ENCODE assay signal across 19 mouse cellular contexts in genomic region chr11:33967708-33968107, GRCm38 (mm10). TPM values are rescaled to one million over a fixed set of nuclear protein-coding genes. Genes with fewer than 3 reads are reported as not detected.
A peak's percentile ranks its signal among the peaks of the same experiment; 100 is the strongest.
DNase-seq lines count a peak whose midpoint lies in the region; ATAC-seq and TF ChIP-seq lines count a peak whose summit lies in the region.
"Had no signal": no experiment of that assay in that cellular context is flagged by ENCODE, and none has a peak within 500 bp of the region (broad histone marks: within the 10 kb centered on the region; RNA-seq: fewer than 3 reads in every experiment).

No protein-coding gene starts in this region.

- H3K4me1 ChIP-seq in MEL (ENCODE audit: control insufficient read depth in 1 of 2, insufficient read depth in 2 of 2, low read length in 2 of 2), result peaks cover 21 to 41% of the 10 kb centered on the region in 2 experiments

- no peaks in the 10 kb centered on the region for H3K9me3 ChIP-seq in MEL (replicated peaks; ENCODE audit: insufficient read depth, low read length)
- H3K9me3 ChIP-seq: embryonic facial prominence, embryonic 12.5 days; heart, embryonic 13.5 days; hindbrain, embryonic 13.5 days had no signal

- H3K79me2 ChIP-seq in MEL (ENCODE audit: control insufficient read depth, insufficient read depth, low read length, poor library complexity), result no peaks in the 10 kb centered on the region

- H3K27ac ChIP-seq in MEL (ENCODE audit: control insufficient read depth, low read depth, low read length), result peak overlapping the region; percentile 63
- H3K27ac ChIP-seq: embryonic facial prominence, embryonic 12.5 days; heart, embryonic 13.5 days; hindbrain, embryonic 13.5 days; hindbrain, postnatal 0 days had no signal

- DNase-seq in A20 (ENCODE audit: low read depth, low spot score) (peak; percentile 33), MEL (ENCODE audit: low read depth, low spot score) (peak; percentile 95)
- no peak for DNase-seq in urinary bladder, postnatal 4 days (ENCODE audit: low spot score in 2 of 2)
- DNase-seq in layer of hippocampus, adult 11-12 months (ENCODE audit: low spot score), result no peak
- no peak for DNase-seq in cerebellum, adult 18-20 months
- DNase-seq: adrenal gland, adult 8-10 months; adrenal gland, postnatal 36 days; B cell, adult 2 months; cerebellum, adult 8-10 months; cerebellum, postnatal 14 days; gastrocnemius, postnatal 10 days; heart, postnatal 36 days had no signal

- peak overlapping the region; percentile 18; the same call in 1 of the 2 replicates for H3K9ac ChIP-seq in MEL (ENCODE audit: control insufficient read depth, low read depth, low read length, poor library complexity, severe bottlenecking)
- H3K9ac ChIP-seq: embryonic facial prominence, embryonic 12.5 days; heart, embryonic 13.5 days; hindbrain, embryonic 13.5 days had no signal

- H3K27me3 ChIP-seq in MEL (ENCODE audit: control insufficient read depth in 1 of 2, insufficient read depth in 2 of 2, low read length in 2 of 2), result no peaks in the 10 kb centered on the region
- H3K27me3 ChIP-seq: embryonic facial prominence, embryonic 12.5 days; heart, embryonic 13.5 days had no signal

- ATAC-seq in hematopoietic stem cell, adult 5-6 weeks (replicated peaks in 1 of 2; ENCODE audit: insufficient read depth in 1 of 2, low FRiP score in 2 of 2, low TSS enrichment in 1 of 2, low read depth in 1 of 2, poor library complexity in 2 of 2, severe bottlenecking in 2 of 2), result peak; percentile 86 to 89
- ATAC-seq in monocyte, adult 5-6 weeks (replicated peaks; ENCODE audit: insufficient number of reproducible peaks, low FRiP score, low TSS enrichment, poor library complexity, severe bottlenecking), result peak; percentile 37
- ATAC-seq: forebrain, embryonic 16.5 days; hindbrain, postnatal 0 days had no signal

- no peak for TF ChIP-seq RAD21 in MEL (IDR thresholded peaks at IDR 0.05; ENCODE audit: low read depth, low read length)

- TF ChIP-seq EP300 in MEL (IDR thresholded peaks at IDR 0.05; ENCODE audit: low read depth in 1 of 2, low read length in 2 of 2), result peak; percentile 85 to 91

- H3K36me3 ChIP-seq in MEL (ENCODE audit: control insufficient read depth in 1 of 2, insufficient read depth in 2 of 2, low read length in 2 of 2), result peaks cover 0 to 37% of the 10 kb centered on the region in 2 experiments; a peak in 2 of 4 replicates
- H3K36me3 ChIP-seq: embryonic facial prominence, embryonic 12.5 days; heart, embryonic 13.5 days; hindbrain, embryonic 13.5 days had no signal

- TF ChIP-seq CTCF in MEL (IDR thresholded peaks at IDR 0.05 in 2 of 3, conservative IDR thresholded peaks at IDR 0.05 in 1 of 3; ENCODE audit: control insufficient read depth in 1 of 3, insufficient read depth in 1 of 3, low read depth in 2 of 3, low read length in 3 of 3, poor library complexity in 1 of 3, severe bottlenecking in 1 of 3), result no peak

- no peak overlapping the region for H3K4me3 ChIP-seq in MEL (ENCODE audit: control insufficient read depth in 1 of 2, insufficient read depth in 1 of 2, low read depth in 2 of 2, low read length in 2 of 2)
- H3K4me3 ChIP-seq: embryonic facial prominence, embryonic 12.5 days; heart, embryonic 13.5 days; hindbrain, embryonic 13.5 days had no signal

- no peak for TF ChIP-seq POLR2A in MEL (IDR thresholded peaks at IDR 0.05; ENCODE audit: control insufficient read depth in 1 of 2, insufficient read depth in 1 of 2, low read depth in 1 of 2, low read length in 2 of 2, poor library complexity in 1 of 2)

TF ChIP-seq in MEL, 35 proteins besides CTCF, POLR2A, EP300 and RAD21:
- TF ChIP-seq RCOR1 (IDR thresholded peaks at IDR 0.05; ENCODE audit: low read depth, low read length) (peak; percentile 90), MYC (IDR thresholded peaks at IDR 0.05; ENCODE audit: low read depth, low read length) (peak; percentile 74), MXI1 (IDR thresholded peaks at IDR 0.05; ENCODE audit: low read depth, low read length) (no peak), NRF1 (IDR thresholded peaks at IDR 0.05; ENCODE audit: insufficient read depth, low read depth, low read length, poor library complexity, severe bottlenecking) (no peak), MEF2A (IDR thresholded peaks at IDR 0.05; ENCODE audit: extremely low read depth, insufficient replicate concordance, low read depth, low read length, poor library complexity, severe bottlenecking) (no peak), MAX (IDR thresholded peaks at IDR 0.05; ENCODE audit: low read length) (peak; percentile 56; the same call in 1 of the 2 replicates), UBTF (IDR thresholded peaks at IDR 0.05; ENCODE audit: borderline replicate concordance, insufficient read depth, low read depth, low read length) (no peak), SIN3A (IDR thresholded peaks at IDR 0.05; ENCODE audit: low read length) (peak; percentile 76), ZKSCAN1 (IDR thresholded peaks at IDR 0.05; ENCODE audit: low read depth, low read length) (no peak), NELFE (IDR thresholded peaks at IDR 0.05; ENCODE audit: low read depth, low read length) (no peak), POLR2AphosphoS5 (IDR thresholded peaks at IDR 0.05; ENCODE audit: borderline replicate concordance, low read depth, low read length) (no peak), SMC3 (IDR thresholded peaks at IDR 0.05; ENCODE audit: low read depth, low read length) (peak; percentile 11; the same call in 1 of the 2 replicates), E2F4 (IDR thresholded peaks at IDR 0.05; ENCODE audit: borderline replicate concordance, low read depth, low read length) (no peak), MAZ (IDR thresholded peaks at IDR 0.05; ENCODE audit: low read depth, low read length) (no peak), HCFC1 (IDR thresholded peaks at IDR 0.05; ENCODE audit: low read depth, low read length) (no peak), ELF1 (IDR thresholded peaks at IDR 0.05; ENCODE audit: low read depth, low read length) (peak; percentile 62), ETS1 (IDR thresholded peaks at IDR 0.05; ENCODE audit: low read depth, low read length) (peak; percentile 86), CHD2 (IDR thresholded peaks at IDR 0.05; ENCODE audit: low read length) (no peak), KAT2A (conservative IDR thresholded peaks at IDR 0.05; ENCODE audit: low read depth, low read length) (no peak), TAL1 (IDR thresholded peaks at IDR 0.05; ENCODE audit: low read length) (peak; percentile 37; the same call in 1 of the 2 replicates), POLR2AphosphoS2 (IDR thresholded peaks at IDR 0.05; ENCODE audit: low read length) (no peak), CHD1 (IDR thresholded peaks at IDR 0.05; ENCODE audit: low read depth, low read length) (no peak), TBP (IDR thresholded peaks at IDR 0.05; ENCODE audit: low read depth, low read length) (0 out of 2 replicates have a peak, but pooled peaks have one; percentile 32), USF1 (IDR thresholded peaks at IDR 0.05; ENCODE audit: low read depth, low read length) (no peak), GABPA (IDR thresholded peaks at IDR 0.05; ENCODE audit: low read depth, low read length) (no peak), ZNF384 (IDR thresholded peaks at IDR 0.05; ENCODE audit: low read depth, low read length) (no peak), MAFK (IDR thresholded peaks at IDR 0.05; ENCODE audit: borderline replicate concordance, low read depth, low read length) (peak; percentile 72; the same call in 1 of the 2 replicates), JUND (IDR thresholded peaks at IDR 0.05; ENCODE audit: low read depth, low read length) (0 out of 2 replicates have a peak, but pooled peaks have one; percentile 33), GATA1 (IDR thresholded peaks at IDR 0.05; ENCODE audit: low read depth, low read length) (peak; percentile 66), BHLHE40 (IDR thresholded peaks at IDR 0.05; ENCODE audit: borderline replicate concordance, low read depth, low read length) (no peak), USF2 (IDR thresholded peaks at IDR 0.05; ENCODE audit: borderline replicate concordance in 1 of 2, insufficient read depth in 1 of 2, low read depth in 1 of 2, low read length in 2 of 2) (no peak), ZMIZ1 (IDR thresholded peaks at IDR 0.05; ENCODE audit: low read depth, low read length) (no peak), MYB (IDR thresholded peaks at IDR 0.05; ENCODE audit: low read depth, low read length) (no peak), ZC3H11A (IDR thresholded peaks at IDR 0.05; ENCODE audit: low read depth, low read length) (no peak), TCF12 (IDR thresholded peaks at IDR 0.05; ENCODE audit: low read depth, low read length) (peak; percentile 73)

RNA-seq across cellular contexts. Expression of gene Kcnmb1, which starts 4.9 kb away (rescaled TPM):
- 0.42 and 0.85 TPM in 2 replicates for total RNA-seq in MEL (2012; rRNA removed)
- under 1 TPM in 1 of 2 experiments, not detected in 1; 0.15 TPM for polyA plus RNA-seq in MEL (2012; ENCODE audit: insufficient read depth in 1 of 2, insufficient read length in 2 of 2, low read depth in 1 of 2, low replicate concordance in 2 of 2, missing spikeins in 1 of 2)
- not detected in 2 replicates for total RNA-seq in hematopoietic stem cell, adult 5-6 weeks (2017)
- 0.19 TPM in 1 of 3 replicates, not detected in the others for total RNA-seq in monocyte, adult 5-6 weeks (2017)

RNA-seq across cellular contexts. Expression of gene Kcnip1, which starts 25.2 kb away (rescaled TPM):
- total RNA-seq in MEL (2012; rRNA removed), result 0.04 TPM in 1 of 2 replicates, not detected in the other
- polyA plus RNA-seq in MEL (2012; ENCODE audit: insufficient read depth in 1 of 2, insufficient read length in 2 of 2, low read depth in 1 of 2, low replicate concordance in 2 of 2, missing spikeins in 1 of 2), result under 1 TPM in 1 of 2 experiments, not detected in 1; 0.06 TPM
- total RNA-seq in hematopoietic stem cell, adult 5-6 weeks (2017), result not detected in 2 replicates
- 0.19 TPM in 1 of 3 replicates, not detected in the others for total RNA-seq in monocyte, adult 5-6 weeks (2017)

Comparison
In these comparisons a context has a peak if more than half of its experiments do, and no peak if none do; other contexts are left out.
1. DNase-seq: peak in A20 (single experiment) and MEL (single experiment); none in urinary bladder, postnatal 4 days (0 of 2), layer of hippocampus, adult 11-12 months (single experiment) and cerebellum, adult 18-20 months (0 of 2).